Mouse (Mus musculus) gastrocnemius, postnatal 25 days (tissue): Measurements from ENCODE around the gene Ackr2. TPM values are rescaled to one million over a fixed set of nuclear protein-coding genes. Genes with fewer than 3 reads are reported as not detected.

ENCODE experiments used
- DNase-seq: peaks from one replicate; pipeline ENCODE4 v3.0.0; 2022
- long read RNA-seq, 2 experiments: library from polyadenylated mRNA; stranded (forward); transcript quantifications; one replicate each; pipeline ENCODE4 v2.0.0; 2021
- total RNA-seq, 2 experiments: library from RNA; stranded (reverse); gene quantifications; 1 replicate in 1 of 2; 2 replicates in 1 of 2; pipeline ENCODE4 v1.2.3; 2021

The Ackr2 gene
- 1 to 10 TPM; 1.9 to 2.0 TPM for total RNA-seq
- long read RNA-seq, experiment 1, partial matches to known transcripts = 0 of 1 reads
- long read RNA-seq, experiment 1, other reads (novel, unspliced or antisense) = 0 of 1 reads
- long read RNA-seq, experiment 2 = 0 reads

DNA sequence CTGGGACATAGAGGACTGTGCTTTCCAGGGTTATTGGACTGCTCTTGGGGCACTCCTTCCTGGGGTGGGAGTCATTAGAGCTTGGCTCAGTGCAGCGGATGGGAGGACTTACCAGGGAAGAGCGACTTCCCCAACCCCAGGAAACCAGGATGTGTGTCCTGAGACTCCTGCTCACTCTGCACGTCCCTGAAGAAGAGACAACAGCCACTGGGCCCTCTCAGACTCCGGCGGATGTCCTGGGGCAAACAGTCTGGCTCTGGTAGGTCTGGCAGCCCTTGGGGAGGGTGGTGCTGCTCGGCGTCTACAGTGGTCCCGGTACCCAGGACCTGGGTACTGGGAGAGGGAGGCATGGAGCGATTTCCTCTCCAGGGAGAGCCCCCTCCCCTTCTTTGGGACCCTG, at the start of gene Ackr2:
TSS of gene Ackr2 (plus strand) at position 111 of the 400 bp plus-strand sequence.
- DNase-seq = no peak

DNA sequence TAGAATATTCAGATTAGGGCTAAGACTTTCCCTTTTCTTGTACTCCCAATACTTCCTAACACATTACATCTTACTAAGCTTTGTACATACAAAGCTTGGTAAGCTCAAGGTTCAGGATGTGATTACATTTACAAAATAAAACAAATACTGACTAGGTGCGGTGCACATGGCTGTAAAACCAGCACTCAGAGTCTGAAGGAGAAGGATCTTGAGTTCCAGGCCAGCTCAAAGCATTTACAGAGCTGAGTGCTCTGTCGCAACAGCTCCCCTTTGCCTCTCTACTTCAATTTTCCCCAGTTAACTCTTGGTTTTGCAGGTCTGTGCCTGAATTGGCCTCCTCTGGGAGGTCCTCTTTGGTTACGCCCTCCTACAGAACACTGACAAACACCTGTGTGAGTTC, 43.9 kb upstream of the Ackr2 start:
- DNase-seq = no peak

DNA sequence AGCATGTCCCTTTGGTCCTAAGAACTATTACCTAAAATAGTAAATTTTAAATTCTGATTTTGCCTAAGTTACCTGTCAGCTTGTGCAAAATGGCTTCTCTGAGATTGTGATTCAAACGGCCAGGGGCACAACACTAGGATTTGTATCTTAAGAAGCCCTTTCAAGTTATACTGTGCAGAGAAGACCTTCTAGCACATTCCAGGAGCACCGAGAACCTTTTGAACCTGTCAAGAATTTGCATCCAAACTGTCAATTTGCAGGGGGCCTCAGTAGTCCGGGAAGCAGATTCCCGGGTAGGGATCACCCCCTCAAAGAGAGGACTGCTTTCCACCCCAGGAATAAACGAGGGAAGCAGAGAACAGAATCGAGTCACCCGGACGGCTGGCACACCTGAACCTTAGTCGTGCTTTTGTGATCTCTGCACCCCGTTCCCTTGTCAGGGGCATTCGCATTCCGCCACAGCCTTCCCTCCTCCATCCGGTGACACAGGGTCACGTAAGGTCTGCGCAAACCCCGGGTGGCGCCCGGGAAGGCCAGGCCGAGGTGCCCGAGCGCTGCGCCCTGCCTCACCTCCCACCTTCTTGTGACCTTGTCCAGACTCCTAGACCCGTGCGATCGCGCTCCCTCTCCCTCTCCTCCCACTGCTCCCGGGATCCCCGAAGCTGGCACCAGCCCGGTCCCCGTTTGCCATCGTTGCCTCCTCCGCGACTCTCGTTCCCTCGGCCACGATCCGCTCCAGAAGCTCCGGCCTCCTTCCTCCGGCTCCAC, 41.3 kb upstream of the Ackr2 start:
- DNase-seq = no peak

DNA sequence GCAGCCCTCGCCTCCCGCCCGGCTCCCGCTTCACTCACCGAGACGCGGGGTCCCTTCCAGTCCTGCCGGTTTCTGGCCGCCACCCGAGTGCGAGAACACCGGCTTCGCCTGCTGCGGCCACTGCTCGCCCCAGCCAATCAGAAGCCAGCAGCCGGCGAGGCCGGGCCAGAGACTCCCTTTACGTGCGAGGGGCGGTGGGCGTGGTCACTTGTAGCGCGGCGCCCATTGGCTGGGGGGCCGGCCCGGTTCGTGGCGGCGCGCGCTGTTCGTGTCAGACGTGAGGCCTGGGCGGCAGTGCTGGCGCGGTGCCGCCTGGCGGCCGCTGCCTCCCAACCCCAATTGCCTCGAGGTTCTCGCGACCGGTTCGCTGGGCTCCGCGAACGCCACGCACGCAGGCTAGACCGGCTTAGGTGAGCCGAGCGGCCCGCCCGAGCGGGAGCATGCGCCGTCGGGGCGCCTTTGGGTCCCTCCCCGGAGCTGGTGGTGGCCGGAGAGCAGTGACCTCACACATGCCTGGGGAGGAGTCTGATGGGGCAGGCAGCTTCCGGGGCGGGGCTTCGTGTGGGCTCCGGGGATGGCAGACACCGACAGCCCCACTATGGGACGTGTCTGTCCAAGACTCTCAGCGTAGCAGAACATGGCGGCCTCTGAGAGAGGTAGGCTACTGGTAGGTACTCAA, 40.5 kb upstream of the Ackr2 start:
- DNase-seq = peak; percentile 98

DNA sequence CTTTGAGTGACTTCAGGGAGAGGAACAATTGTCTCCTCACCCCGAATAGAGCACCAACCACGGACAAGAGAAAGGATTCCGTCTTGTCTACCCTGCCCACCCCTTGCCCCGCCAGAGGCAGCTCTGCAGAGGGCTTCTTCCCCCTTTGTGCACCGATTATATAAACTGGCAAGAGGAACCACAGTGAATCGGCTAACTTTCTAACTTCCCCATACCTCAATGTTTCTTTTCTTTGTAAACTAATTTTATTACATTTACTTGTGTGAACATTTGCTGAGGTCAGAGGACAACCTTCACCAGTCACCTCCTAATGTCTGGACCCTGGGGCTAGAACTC, 40.0 kb upstream of the Ackr2 start, which contains the start of gene Higd1a:
TSS of gene Higd1a (minus strand) at position 210 of the 336 bp plus-strand sequence.
- no peak for DNase-seq

DNA sequence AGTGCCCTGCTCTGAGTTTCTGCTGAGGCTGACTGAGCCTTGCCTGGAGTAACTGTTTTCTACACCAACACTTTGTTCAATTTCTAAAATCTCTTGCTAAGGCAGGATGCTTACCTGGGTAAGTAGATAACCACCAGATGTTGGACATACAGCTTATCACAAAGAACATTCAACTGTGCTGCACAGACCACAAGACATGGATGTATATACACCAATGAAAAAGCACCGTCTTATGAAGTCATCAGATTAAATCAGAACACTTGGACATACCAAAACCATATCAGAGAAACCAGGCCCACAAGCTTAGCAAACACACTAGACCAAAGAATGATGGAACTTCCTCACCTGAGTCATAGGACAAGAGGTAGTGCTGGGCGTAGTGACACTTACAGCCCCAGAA, 38.8 kb upstream of the Ackr2 start:
- DNase-seq = no peak

DNA sequence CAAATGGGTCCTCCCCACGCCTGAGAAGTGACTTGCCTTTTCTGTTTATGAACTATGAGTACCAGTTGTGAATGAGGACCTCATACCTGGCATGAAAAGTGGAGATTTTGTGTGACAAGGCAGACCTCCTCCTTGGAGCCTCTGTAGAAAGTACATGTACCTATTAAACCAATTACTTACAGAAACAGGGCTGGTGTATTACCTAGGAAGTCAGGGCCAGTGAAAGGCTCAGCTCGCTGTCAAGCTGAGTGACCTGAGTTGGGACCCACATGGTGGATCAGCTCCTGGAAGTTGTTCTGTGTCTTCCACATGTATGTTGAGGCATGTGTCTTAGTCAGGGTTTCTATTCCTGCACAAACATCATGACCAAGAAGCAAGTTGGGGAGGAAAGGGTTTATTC, 37.2 kb upstream of the Ackr2 start:
- no peak for DNase-seq

DNA sequence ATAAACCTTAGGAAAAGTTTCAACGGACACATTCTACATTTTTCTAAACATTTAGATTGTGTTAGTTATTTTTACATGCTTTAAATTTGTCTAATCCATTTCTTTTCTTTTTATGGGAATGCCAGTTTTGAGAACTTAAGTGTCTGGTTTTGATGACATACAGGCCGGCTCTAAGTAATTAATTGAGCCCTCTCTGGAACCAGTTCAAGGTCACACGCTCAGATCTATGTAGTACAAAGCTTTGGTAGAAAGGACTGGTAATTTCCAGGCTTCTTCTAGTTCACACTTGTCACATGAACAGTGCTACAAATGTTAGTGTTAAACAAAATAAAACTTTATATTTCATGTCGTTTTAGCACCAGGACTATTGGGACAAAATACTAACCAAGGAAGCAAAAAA, 33.3 kb upstream of the Ackr2 start:
- no peak for DNase-seq

DNA sequence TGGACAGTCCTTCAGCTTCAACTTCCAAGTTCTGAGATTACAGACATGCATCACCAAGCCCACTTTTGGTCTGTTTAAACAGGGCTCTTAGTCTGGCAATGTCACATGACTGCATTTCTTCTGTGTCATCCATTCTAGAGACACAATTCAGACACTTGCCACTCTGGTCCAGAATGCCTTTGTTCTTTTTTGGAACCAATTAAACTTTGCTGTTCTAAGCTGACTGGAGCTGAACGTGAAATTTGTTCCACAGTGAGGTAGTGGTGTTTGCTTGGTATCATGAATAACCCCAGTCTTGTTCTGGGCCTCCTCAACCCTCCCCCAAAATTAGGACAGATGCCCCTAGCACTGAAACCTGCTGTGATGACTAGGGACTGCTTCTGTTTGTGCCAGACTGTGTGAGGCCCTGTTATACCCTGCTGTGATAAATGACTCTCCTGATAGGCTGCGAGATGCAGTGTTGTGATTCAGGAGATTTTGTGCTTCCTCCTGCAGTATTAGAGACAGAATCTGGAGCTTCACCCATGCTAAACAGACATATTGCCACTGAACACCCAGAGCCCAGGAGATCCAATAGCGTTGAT, 32.6 kb upstream of the Ackr2 start:
- no peak for DNase-seq

DNA sequence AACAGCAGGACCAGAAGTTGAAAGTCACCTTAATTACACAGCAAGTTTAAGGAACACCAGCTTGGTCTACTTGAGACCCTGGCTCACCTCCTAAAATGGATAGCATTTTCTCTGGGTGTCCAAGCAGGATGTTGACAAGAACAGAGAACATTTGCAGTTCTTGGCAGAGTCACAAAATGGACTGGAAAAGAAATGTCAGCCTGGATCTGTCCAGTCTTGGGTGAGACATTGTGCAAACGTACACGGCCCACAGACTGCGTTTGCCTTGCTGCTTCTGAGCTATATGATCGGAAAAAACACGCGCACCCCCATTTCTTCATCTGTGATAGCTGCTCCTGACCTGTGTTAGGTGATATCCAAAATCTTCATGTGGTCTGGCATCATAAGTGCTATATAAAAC, 30.5 kb upstream of the Ackr2 start:
- no peak for DNase-seq

DNA sequence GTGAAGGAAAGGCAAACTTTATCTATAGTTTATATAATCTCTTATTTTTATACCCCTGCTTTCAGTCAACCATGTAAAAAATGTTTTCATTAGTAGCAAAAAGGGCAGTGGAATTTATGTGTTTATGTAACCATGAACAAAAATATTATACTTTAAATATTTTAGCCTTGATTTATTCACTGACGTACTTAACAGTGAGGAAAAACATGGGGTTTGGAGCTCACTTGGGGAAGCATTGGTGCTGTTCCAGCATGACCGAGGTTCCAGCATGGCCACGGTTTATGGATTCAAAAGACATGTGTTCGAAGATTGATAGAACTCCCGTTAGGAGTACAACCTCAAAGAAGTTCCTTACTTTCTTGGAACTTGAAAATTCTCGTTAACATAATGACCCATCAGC, 29.9 kb upstream of the Ackr2 start:
- no peak for DNase-seq

DNA sequence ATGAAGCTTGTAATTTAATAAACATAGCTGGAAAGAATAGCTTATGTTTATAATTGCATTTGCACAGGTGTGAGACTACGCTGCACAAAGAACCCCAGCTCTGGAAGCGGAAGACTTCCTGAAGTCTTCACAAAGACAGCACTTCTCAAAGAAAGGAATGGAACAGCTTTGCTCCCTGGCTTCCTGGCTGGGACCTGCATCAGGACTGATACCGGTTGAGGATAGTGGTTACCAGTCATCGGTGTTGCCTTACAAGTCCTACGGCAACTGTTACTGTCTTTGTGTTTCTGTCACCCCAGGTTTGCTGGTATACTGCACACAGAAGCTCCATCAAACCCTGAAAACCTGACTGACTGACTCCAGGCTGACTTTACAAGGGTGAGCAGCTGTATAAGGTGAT, 28.7 kb upstream of the Ackr2 start:
- DNase-seq = no peak

DNA sequence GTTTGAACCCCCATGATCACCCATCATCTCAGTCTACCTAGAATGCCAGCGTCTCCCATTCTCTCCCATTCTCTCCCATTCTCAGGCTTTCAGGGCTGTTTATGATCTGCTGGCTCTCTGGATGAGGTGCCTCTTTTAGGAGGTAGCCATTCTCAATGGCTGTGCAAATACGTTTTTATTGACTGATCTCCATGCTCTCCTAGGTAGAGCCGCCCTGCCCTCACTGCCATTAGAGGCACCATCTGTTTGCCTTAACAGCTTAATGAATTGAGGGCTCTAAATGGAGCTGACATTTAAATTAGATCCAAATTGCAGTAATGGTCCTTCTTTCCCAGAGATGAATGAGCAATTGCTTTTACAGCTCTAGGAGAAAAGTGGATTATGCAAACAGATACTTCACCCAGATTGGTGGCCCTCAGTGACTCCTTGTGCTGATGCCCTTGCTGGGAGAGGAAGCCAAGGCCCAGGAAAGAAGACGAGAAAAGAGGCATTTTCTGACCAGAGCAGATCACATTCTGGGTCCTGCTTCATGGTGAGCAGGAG, 28.1 kb upstream of the Ackr2 start:
- DNase-seq = no peak

DNA sequence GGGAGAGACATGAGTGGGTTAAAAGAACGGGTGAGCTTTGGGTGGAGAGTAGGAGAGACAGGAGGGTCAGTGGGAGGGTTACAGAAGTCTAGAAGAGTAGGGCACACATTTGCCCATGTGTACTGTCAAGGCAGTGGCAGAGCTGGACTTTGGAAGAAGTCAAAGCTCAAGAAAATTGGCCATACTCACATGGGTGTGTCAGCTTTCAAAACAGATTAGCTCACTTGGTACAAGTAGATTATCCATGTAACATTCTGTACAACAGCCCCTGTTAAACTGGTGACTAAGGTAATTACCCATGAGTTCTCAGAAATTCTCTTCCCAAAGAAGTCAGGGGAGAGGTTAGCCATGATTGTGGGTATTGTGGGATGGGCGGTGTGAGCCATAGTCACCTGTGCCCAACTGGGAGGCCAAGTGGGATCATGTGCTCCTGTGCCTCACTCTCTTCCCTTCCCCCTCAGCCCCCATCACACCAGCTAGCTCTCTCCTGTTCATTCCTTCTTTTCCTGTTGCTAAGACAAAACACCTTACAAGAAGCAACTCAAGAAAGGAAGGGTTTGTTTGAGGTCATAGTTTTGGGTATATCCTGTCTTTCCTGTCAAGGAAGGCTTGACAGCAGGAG, 26.0 kb upstream of the Ackr2 start:
- DNase-seq = no peak

DNA sequence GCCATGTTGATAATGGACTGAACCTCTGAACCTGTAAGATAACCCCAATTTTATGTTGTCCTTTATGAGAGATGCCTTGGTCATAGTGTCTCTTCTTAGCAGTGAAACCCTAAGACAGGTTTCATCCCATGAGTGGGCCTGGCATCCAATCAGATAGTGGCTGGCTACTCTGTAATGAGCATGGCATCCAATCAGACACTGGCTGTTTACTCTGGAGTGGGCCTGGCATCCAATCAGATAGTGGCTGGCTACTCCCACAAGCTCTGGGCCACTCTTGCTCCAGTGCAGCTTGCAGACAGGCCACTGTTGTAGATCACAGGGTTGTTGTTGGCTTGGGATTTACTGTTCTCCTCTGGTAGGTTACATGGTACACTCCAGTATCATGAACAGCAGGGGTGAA, 24.6 kb upstream of the Ackr2 start:
- no peak for DNase-seq

DNA sequence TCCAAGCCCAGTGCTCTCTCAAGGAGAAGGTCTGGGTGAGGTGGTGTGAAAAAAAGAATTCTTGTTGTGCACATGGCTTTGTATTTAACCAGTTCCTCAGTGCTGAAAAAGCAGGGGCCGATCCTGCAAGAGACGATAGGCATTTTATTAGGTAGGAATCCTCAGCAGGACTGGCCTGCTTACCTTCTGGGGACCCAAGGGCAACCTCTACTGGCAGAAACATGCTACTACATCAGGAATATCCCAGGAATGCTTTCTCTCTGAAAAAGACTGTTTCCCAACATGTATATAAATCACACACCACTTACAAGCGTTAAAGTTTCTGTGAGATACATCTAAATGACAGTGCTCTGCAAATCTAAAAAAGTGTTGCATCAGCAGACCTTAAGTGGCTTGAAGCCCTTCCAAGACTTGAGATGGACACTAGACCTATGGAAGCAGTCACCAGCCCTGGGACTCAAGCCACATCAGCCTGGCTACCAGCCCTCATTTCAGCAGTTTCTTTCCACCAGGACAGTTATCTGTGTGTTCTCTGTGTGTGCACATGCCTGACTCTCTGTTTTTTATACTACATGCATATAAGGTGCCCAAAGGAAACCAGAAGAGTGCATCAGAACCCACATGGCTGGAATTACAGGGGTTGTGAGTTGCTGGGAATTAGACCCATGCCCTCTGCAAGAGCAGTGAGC, 21.0 kb upstream of the Ackr2 start:
- DNase-seq = no peak

DNA sequence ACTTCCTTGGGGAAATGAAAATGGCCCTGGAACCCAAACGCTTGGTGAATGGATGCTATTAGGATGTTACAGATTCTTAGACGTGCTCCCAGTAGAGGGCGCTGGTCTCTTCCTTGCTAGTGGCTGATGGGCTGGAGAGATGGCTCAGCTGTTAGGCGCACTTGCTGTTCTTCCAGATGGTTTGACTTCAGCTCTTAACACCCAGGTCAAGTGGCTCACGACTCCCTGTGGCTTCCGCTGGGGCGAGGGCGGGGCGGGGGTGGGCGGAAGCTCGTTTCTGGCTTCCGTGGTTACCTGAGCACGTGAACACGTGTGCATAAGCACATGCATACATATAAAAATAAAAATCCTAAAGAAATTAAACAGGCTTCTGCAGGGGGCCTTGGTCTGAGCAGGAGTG, 17.3 kb upstream of the Ackr2 start:
- peak; percentile 66 for DNase-seq

DNA sequence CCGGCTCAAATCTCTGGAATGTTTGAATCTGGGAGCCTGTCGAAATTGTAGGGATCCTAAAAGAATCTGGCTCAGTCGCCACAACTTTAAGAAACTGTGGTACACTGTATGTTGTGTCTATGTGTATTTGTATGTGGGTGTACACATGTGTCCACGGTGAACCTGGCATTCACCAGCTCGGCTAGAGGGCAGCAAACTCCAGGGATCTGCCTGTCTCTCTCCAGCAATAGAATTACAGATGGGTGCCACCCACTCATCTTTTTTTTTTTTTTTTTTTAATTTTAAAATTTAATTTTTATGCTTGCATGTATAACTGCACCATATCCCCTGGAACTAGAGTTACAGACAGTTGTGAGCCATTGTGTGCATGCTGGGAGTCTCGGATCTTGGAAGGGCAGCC, 16.9 kb upstream of the Ackr2 start:
- no peak for DNase-seq

DNA sequence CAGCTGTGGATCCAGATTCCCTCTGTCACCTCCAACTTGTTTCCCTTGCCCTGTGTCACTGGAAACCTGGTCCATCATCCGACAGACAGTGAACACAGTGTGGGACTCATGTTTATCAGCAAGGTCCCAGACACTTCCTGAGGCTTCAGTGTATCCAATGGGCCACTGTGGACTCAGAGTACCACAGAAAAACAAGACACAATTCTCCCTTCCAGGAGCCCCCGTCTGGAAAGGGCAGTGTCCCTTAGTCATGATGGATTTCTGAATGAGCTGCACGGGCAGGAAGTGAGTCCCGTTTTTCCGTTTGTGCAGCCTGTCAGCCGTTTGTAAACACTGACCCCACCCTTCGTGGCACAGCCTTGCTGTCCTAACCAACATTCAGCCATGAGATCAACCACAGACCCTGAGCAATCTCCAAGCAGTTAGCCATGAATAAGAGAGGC, 16.1 kb upstream of the Ackr2 start:
- no peak for DNase-seq

DNA sequence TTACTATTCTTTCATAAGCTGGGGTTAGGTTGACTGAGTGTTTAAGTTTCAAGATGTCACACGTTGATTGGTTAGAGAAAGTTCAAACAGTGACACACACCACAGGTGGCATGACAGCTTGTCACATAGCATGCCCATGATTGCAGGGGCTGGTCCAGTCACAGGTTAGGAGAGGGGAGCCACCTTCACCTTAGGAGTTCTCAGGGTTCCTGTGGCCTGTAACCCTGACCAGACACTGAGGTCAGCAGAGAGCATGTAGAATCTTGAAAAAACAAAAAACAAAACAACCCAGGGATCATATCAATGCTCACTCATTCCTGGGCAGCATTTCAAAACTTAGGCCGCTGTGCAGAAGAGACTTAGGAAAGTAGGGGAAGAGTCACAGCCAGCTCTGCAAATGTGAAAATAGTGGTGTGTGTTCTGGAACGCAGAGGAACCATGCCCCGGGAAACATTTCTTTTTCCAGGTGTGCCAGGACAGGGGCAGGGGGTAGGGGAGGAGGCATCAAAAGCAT, 8.2 kb upstream of the Ackr2 start:
- DNase-seq = no peak

DNA sequence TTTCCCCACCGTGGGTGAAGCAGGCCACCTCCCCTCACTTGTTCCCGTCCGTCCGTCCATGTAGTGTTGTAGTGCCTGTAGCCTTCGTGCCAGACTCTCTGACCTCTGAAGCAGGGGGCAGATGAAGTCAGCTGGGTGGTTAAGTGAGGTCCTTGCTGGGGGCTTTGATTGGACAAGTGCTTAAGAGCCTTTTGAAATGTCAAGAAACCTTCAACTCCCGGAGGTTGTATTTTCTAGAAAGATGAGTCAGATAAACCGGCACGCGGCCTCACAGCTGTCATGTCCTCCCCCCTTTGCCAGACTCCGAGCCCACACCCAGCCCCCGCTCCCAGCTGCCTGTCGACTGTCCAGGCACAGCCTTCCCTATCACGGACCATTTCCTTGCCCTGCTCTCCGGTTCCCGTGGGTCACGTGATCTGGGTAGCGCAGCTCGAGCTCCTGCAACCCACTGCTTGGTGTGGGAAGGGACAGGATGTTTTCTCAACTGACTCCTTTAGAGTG, 7.7 kb upstream of the Ackr2 start:
- peak; percentile 84 for DNase-seq

DNA sequence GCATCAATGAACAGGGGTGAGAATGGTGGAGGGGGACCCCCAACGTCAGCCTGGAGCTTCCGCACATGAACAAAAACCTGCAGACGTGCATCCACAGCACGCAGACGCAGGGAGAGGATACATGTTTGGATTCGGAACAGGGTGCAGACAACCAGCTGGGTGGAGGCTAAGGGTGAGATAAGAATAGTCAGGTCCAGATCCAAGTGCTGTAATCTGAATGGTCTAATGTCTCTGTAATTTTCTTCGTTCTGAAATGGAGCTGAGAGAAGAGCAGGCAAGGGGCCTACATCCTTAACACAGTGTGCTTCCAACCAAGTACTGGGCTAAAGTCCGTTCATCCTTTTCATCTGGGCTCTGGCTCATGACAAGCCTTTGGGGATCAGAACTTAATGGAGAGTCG, 6.9 kb upstream of the Ackr2 start:
- DNase-seq = no peak
